Mouse (Mus musculus): Measurements from ENCODE around the gene Rcsd1.

Gene Rcsd1

DNA sequence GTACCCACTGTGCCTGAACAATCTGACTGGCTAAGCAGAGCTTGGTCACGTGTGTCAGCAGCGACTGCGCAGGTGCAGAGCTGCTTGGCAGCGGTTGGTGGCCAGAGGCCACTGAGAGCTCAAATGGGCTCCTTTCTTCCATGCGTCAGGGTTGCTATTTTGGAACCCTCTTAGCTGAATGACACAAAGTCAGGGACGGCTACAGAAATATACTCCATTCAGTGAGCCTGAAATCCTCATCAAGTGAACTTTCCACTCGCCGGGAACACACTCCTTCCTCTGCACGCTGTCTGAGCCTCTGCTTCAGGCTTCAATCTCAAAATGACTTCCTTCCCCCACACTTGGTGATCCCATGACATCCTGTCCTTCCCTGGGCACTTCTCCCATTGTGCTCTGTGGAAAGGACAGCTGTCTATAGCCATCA, 91.3 kb downstream of the Rcsd1 start:
- no peak for DNase-seq

DNA sequence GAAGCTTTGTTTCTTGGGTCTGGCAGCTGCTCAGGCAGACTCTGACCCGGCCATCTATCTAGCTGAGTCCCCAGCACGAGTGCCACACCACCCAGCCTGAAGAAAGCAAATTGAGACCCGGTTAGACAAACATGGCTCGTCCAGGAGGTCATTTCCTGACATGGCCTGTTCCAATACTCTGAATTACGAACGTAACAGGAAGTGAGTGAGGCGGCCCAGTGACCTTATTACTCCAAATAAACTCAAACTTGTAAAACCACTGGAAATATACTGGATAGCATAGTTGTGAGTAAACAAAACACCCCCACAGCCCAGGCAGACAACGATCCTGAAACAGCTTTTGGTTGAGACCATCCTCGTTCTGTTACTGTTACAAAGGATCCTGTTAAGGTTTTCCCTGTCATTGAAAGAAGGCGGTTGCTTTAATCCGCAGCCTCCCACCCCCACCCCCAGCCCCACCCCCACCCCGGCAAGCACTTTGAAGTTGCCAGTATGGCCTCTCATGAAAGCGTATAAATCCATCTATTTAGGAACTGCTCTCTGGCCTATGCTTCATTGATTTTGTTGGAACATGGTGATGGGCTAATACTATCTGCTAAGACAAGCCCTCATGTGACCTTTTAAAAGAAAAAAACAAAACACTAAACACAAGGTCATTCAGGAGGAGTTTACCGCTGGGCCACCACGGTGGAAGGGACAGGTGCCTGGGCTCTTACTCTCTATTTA, 92.2 kb downstream of the Rcsd1 start:
- DNase-seq, result peak; percentile 62

DNA sequence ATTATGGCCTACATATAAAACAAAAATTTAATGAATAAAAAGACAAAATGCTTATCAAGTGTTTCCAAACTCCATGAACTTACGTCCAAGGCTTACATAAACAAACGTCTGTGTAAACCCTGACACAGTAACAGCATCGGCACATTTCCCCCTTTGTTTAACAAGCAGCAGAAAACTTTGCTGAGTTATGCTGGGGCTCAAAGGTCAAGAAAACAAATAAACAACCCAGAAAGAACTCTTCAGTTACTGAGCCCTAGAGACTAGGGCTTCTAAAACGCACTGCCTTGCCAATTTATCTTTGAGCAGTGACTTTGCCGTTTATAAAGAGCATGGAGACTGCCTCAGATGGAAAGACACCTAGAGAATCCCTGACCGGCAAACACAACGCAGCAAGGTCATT, 92.9 kb downstream of the Rcsd1 start:
- no peak for DNase-seq

GRCm38 (mm10) chr1:165614793-165615192, 94.8 kb downstream of the Rcsd1 start:
- no peak for DNase-seq

DNA sequence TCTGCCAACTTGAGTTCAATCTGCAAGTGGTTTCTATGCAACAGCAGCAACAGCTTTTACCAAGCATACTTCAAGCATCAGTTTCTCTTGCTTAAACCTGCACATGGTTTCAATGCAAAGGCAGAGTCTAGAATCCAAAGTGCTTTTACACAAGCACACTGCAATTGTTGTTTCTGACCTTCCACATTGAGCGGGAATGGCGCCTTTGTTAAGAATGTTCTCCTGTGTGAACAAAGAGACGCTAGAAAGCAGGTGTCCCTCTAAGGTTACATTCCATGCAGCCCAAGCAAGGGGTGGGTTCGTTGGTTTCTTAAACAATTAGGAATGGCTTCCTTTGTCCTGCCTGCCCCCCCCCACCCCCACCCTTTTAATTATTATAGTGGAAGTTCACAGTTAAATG, 95.6 kb downstream of the Rcsd1 start:
- no peak for DNase-seq

GRCm38 (mm10) chr1:165612714-165613113, 96.8 kb downstream of the Rcsd1 start:
- no peak for DNase-seq

GRCm38 (mm10) chr1:165610321-165610999, 99.1 kb downstream of the Rcsd1 start:
- no peak for DNase-seq

DNA sequence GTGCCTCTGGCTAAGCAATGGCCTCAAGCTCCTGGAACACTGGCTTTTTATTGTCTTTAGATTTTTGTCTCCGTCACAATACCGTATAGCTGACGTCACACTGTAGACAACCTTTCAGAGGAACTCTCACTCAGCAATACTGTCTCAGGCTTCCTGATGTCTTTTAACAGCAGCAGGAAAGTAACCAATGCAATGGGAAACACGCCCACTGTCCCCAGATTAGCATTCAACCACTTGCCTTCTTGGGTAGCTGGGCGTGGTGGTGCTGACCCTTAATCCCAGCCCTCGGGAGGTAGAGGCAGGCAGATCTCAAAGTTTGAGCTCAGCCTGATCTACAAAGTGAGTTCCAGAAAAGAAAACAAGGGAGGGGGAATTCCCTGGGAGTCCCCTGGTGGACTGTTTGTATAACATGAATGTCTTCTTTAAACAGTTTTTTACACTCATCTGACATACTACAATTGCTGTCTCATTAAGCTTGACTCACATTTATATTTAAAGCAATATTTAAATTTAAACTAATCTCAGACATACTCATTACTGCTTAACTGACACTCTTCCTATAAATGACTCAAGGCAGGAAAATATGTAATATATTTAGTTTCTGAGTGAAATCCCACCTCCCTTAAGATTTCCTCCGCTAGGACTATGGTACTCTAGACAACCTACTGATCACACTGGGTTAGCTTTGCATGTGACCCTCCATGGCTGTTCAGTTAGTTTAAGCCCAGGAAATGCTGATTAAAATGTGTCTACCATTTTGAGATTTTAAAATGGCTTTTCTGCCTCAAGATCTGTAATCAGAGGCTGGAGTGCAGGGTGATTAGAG, 99.8 kb downstream of the Rcsd1 start:
- DNase-seq, result no peak

DNA sequence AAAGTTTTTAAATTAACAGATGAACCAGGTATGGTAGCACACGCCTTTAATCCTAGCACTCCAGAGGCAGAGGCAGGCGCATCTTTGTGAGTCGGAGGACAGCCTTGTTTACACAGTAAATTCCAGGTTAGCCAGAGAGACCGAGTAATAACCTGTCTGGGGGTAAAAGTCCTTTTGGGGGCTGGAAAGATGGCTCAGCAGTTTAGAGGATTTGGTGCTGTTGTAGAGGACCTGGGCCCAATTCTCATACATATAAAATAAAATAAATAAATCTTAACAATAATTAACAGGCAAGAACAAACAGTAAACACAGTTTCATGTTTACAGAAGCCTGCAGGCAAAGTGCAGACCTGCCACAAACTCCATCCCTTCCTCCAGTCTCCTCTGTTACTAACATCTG, 100.7 kb downstream of the Rcsd1 start:
- no peak for DNase-seq

DNA sequence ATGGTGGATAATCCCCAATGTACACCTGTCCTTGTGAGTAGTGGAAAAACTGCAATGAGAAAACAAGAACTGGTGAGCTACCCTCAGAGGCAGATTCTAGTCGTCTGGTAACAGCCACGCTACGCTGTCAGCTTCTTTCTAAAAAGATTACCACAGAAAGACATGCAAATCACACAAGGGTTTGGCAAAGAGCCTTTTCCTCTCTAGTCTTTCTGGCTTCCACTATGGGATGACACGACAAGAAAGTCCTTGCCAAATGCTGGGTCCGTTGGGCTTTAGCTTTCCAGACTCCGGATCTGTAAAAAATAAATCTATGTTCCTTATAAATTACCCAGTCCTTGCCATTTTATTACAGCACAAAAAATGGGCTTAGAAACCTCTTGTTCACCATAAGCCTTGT, 103.8 kb downstream of the Rcsd1 start:
- DNase-seq, result no peak

GRCm38 (mm10) chr1:165605108-165605507, 104.4 kb downstream of the Rcsd1 start:
- no peak for DNase-seq

DNA sequence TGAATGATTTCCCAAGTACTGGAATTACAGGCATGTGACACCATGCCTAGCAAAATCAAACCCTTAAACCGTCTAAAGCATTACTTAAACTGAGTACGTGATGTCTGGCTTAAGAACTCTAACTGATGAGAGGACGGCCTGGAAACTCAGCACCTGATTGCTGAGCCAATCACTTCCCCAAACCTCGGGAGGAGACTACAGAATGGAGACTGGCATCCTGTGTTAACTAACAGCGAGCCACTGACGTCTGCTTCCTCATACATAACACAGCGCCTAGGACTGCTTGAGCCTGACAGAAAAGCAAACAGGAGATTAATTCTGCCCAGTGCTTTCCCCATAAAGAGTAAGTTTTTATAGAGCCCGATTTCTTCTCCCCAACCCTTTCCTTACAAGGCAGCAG, 105.4 kb downstream of the Rcsd1 start:
- no peak for DNase-seq

- no peak for DNase-seq
Measured at GRCm38 (mm10) chr1:165603218-165603617, 106.3 kb downstream of the Rcsd1 start.

DNA sequence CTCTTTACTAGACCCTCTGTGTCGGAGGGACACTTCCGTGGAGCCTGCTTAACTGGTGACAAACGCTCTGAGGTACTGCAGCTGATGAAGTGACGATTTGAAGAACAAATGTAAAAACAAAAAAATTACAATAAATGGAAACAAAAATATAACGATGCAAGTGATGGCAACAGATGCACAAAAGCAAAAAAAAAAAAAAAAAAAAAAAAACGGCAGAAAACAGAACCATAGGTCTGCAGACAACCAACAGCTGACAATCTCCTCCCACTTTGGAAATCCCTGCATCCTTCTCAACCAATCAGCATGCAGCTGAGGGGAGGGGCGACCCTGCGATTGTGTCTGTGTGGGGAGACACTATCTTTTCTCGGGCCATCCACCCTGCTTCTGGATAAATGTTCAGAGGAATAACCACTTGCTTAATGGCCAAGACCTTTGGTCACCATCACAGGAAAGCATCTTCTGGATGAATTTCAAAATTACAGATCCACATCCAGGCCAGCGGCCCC, 107.7 kb downstream of the Rcsd1 start:
- no peak for DNase-seq

Data from embryo, embryonic 11 days (tissue).